Mouse (Mus musculus): Measurements from ENCODE around the gene Tmem158.

The Tmem158 gene

DNA sequence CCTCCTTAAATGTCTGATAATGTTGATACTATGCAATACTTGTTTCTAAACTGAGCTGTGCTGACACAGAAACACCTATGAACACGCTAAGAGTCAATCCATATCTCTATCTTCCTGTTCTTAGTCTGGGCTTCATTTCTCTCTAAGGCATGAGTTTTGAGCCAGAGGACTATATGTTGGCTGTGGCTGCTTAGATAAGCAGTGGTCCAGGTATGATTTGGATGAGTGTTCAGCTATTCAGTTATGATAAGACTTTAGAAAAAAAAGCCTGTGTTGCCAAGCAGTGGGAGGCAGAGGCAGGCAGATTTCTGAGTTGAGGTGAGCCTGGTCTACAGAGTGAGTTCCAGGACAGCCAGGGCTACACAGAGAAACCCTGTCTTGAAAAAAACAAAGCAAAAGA, 12.6 kb downstream of the Tmem158 start:
- no peak for DNase-seq (ENCODE audit: low spot score in 2 of 2)

DNA sequence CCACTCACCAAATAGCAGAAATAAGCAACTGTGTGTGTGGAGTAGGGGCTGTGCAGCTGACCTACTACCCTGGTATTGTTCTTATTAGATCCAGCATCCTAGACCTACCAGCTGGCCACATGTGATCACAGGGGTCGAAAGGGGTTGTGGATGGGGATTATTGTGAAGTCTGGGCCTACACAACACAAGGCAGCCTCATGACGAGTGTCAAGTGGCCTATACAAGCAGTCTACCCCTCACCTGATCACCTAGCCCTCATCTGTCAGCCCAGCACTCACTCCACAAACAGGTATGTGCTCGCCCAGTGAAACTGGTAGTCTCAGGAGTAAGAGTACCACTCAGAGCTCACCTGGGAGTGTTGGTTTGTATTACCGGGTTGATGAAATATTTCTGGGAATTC, 15.4 kb downstream of the Tmem158 start:
- no peak for DNase-seq (ENCODE audit: low spot score in 2 of 2)

- DNase-seq (ENCODE audit: low spot score in 2 of 2): no peak
These were observed 16.6 kb downstream of the Tmem158 start for GRCm38 (mm10) chr9:123243988-123244387.

DNA sequence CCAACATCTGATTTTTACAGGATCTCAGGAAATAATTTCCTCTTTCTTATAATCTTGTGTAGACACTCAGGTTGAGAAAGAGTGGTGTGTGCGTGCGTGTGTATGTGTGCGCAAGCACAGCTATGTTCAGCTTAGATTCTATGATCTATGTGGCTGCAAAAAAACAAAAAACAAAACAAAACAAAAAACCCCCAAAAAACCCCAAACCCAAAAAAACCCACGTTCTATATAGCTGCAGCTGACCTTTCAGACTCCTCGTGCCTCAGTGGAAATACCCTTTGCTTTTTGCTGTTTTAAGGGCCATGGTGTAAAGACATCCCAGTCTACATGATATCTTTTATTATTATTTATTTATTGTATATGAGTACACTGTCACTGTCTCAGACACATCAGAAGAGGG, 19.4 kb downstream of the Tmem158 start:
- no peak for DNase-seq (ENCODE audit: low spot score in 2 of 2)

DNA sequence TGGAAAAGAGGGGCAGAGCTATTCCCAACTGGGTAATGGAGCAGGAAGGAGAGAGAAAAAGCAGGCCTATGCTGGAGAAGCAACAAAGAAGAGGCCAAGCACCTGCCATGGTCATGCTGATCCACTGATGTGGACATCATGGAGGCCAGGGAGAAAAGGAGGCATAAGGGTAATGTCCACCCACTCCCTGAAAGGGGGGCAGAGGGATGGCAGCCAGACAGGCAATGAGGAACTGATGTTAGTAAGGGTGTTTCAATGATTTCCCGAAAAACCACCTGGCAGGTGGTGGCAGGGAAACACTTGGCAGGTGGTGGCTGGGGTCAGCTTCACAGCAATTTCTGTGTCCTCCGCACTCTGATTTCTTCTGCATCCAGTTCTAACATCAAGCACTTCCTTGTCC, 19.8 kb downstream of the Tmem158 start:
- DNase-seq (ENCODE audit: low spot score in 2 of 2): no peak

DNA sequence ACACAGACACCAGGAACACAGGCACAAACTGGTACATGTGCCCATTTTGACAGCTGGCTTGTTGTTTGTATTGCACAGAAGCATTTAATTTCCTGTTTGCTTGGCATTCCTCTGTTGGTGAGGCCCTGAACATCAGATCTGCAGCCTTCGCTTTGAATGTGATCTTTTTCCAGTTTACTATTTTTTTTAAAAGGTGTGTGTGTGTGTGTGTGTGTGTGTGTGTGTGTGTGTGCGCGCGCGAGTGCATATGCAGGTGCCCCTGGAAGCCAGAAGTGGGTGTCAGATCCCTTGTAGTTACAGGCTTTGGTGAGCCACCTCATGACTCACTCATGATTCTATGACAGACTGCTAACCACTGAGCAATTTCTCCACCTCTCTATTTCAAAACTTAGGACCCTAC, 20.3 kb downstream of the Tmem158 start:
- no peak for DNase-seq (ENCODE audit: low spot score in 2 of 2)

GRCm38 (mm10) chr9:123239651-123240050, 20.9 kb downstream of the Tmem158 start:
- no peak for DNase-seq (ENCODE audit: low spot score in 2 of 2)

DNA sequence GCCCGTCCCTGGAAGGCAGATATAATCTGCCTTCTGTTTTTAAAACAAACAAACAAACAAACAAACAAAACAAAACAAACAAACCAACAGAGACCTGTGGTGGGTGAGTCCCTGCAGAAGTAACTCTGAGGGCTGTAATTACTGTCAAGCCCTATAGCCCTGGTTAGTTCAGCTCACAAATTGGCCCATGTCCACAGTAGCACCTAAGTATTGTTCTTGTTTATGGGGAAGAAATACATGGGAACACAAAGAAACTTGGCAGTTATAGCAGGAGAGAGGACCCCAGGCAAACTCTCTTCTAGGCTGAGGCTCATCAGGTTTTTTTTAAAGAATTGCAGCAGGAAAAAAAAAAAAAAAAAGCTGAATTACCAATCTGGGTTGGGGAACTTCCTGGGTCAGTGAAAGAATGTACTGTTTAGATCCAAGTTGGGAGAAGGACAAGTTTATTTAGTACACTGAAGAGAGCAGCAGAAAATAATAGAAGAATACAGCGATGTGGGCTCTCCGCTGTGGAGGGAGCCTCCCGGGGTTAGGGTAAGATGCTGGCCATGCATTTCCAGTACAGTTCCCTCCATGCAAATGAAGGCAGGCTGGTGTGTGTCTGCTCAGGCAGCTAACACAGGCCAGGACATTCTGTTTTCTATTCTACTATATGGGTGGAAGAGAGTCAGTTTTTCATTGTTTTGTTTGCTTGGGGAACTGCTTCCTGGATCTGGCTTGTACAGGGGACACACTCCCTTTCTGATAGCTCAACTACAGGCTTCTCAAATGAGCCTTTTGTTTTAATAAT, 22.1 kb downstream of the Tmem158 start:
- no peak for DNase-seq (ENCODE audit: low spot score in 2 of 2)

- DNase-seq (ENCODE audit: low spot score in 2 of 2): no peak
These were observed 22.8 kb downstream of the Tmem158 start for GRCm38 (mm10) chr9:123237739-123238138.

- DNase-seq (ENCODE audit: low spot score in 2 of 2): no peak
These were observed 24.9 kb downstream of the Tmem158 start for GRCm38 (mm10) chr9:123235621-123236020.

DNA sequence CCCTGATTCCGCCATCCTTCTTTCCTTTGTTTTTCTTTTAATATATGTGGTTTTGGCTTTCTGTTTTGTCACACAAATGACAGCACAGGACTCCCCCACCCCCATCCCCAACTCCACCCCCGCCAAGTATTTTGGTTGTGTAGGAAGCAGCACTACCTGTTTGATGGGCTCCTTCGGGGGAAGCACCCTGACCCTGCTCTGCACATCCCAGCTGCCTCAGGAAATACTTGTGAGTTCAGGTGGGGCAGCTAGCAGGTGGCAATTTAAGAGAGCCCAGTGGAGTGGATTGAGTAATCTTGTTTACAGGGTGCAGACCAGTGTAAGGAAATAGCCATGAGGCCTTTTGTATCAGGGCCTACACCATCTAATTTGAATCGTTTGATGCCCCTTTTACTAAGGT, 30.7 kb downstream of the Tmem158 start:
- no peak for DNase-seq (ENCODE audit: low spot score in 2 of 2)

DNA sequence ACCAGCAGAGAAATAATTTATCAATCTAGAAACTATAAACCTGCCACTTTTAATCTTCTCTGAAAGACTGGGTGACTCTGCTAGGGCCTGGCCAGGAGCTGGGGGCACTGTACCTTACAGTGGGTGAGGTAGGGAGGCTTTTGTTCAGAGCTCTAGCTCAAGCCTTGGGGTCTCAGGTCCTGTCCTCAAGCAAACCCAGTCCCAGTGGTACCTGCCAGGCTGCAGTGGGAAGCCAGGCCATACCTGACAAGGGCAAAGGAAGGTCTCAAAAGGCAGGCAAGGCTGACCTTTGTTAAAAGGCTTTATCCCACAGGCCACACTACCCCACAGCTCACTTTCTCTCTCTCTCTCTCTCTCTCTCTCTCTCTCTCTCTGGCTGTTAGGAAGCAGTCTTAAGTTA, 31.9 kb downstream of the Tmem158 start:
- no peak for DNase-seq (ENCODE audit: low spot score in 2 of 2)

- no peak for DNase-seq (ENCODE audit: low spot score in 2 of 2)
These were observed 33.3 kb downstream of the Tmem158 start for GRCm38 (mm10) chr9:123227106-123227750.

GRCm38 (mm10) chr9:123224863-123225431, 35.6 kb downstream of the Tmem158 start:
- DNase-seq (ENCODE audit: low spot score in 2 of 2): no peak

- no peak for DNase-seq (ENCODE audit: low spot score in 2 of 2)
These were observed 40.7 kb downstream of the Tmem158 start for GRCm38 (mm10) chr9:123219826-123220225.

- DNase-seq (ENCODE audit: low spot score in 2 of 2): no peak
These were observed 44.7 kb downstream of the Tmem158 start, which contains the start of gene Cdcp1 for GRCm38 (mm10) chr9:123215621-123216440. Gene Cdcp1, minus strand, starts transcription at chr9:123216038.

DNA sequence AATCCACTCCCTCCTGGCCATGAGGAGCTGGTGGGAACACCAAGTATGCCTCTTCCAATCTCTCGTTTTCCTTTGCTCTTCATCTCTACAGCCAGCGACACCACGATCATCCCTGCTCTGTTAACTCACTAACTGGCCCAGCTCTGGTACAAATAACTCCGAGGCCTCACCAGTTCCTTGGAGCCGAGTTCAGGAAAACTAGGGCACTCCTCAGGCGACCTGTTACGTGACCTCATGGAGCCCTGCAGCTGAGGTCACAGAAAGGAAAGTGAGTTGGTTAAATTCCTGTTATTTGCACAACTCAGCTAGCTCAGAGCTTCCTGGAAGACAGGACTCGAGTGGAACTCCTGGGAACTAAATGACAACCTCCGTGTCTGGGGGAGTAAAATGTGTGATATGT, 47.2 kb downstream of the Tmem158 start:
- no peak for DNase-seq (ENCODE audit: low spot score in 2 of 2)
